Mouse (Mus musculus): ENCODE results near the gene Dock9.

DNA sequence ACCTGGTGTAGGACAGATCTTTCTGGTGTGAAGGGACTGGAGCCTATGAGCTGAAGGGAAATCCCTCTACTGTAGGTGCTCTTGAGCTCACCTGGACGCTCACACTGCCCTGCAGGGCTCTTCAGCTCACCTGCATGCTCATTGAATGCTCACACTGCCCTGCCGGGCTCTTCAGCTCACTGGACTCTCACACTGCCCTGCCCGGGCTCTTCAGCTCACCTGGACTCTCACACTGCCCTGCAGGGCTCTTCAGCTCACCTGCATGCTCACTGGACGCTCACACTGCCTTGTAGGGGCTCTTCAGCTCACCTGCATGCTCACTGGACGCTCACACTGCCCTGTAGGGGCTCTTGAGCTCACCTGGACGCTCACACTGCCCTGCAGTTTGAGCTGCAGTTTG is 247.8 kb downstream of the Dock9 start:
- TF ChIP-seq CTCF (IDR thresholded peaks at IDR 0.05; ENCODE audit: control insufficient read depth, insufficient read depth, insufficient read length) (no peak), USF1 (IDR thresholded peaks at IDR 0.05; ENCODE audit: low read depth) (no peak), MAX (IDR thresholded peaks at IDR 0.05) (no peak), CEBPB (IDR thresholded peaks at IDR 0.05; ENCODE audit: low read depth) (no peak), MYOD1 (IDR thresholded peaks at IDR 0.05; ENCODE audit: control insufficient read depth, insufficient read length, low read depth) (no peak), FOSL1 (IDR thresholded peaks at IDR 0.05; ENCODE audit: insufficient read depth, low read length, poor library complexity, severe bottlenecking) (no peak)

All from C2C12 (cell line).